In the genomic region with DNA sequence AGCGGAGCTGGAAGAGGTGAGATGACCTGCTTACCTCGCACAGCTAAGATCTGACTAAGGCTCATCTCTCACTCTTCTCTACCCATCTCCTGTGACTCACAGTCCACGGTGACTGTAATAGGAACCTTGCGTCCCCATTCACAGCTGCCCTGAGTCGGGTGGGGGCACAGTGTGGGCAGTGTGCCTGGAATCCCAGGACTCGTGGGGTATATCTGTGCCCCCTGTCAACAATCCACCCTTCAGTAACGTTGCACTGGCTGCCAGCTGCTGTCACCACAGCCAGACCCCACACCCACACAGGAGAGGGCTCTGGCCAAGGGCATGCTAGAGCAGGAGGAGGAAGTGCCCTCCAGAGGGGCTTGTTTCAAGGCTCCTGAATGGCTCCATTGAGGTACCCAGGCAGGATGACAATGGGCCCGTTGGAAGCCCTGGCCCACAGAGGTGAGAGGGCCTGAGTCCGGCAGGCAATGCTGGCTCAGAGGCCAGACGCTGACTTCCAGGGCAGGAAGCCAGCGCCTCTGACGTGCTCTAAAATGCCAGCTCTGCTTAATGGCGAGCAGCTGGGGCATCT, we compare ENCODE assay signal across 8 mouse cellular contexts.
DNase-seq lines count a peak whose midpoint lies in the region; ATAC-seq lines count a peak whose summit lies in the region.
"Had no signal": no experiment of that assay in that cellular context is flagged by ENCODE, and none has a peak within 500 bp of the region (broad histone marks: within the 10 kb centered on the region; RNA-seq: fewer than 3 reads in every experiment).

No protein-coding gene starts in this region.

- DNase-seq in left cerebral cortex, postnatal 4 days = peak; percentile 87
- DNase-seq in left cerebral cortex, adult 9 months (ENCODE audit: low spot score in 2 of 2) = no peak
- peak; percentile 75 to 81 for DNase-seq in cerebellum, postnatal 14 days
- DNase-seq in gastrocnemius, postnatal 14 days = peak; percentile 71
- DNase-seq: thymus, adult 2 months had no signal

- intact Hi-C loops in left cerebral cortex, postnatal 4 days (cut with DNase I) = no loop called here
- intact Hi-C loops in gastrocnemius, postnatal 14 days (cut with DNase I; ENCODE audit: low total_unique reads) = no loop called here

- peak overlapping the region; percentile 23; the same call in 1 of the 2 replicates for H3K27ac ChIP-seq in neural tube, embryonic 15.5 days (replicated peaks)
- H3K27ac ChIP-seq in intestine, embryonic 16.5 days (ENCODE audit: low read length) = no peak overlapping the region

- no peak overlapping the region for H3K9ac ChIP-seq in neural tube, embryonic 15.5 days (replicated peaks)
- no peak overlapping the region for H3K9ac ChIP-seq in intestine, embryonic 16.5 days (ENCODE audit: low read depth, low read length)

- H3K4me3 ChIP-seq in neural tube, embryonic 15.5 days (replicated peaks) = no peak overlapping the region
- no peak overlapping the region for H3K4me3 ChIP-seq in intestine, embryonic 16.5 days (ENCODE audit: low read length)

- no peaks in the 10 kb centered on the region for H3K9me3 ChIP-seq in neural tube, embryonic 15.5 days (replicated peaks)
- no peaks in the 10 kb centered on the region for H3K9me3 ChIP-seq in intestine, embryonic 16.5 days (ENCODE audit: control insufficient read depth, low read length)

- no peaks in the 10 kb centered on the region for H3K27me3 ChIP-seq in neural tube, embryonic 15.5 days (replicated peaks)
- H3K27me3 ChIP-seq in intestine, embryonic 16.5 days (replicated peaks; ENCODE audit: control insufficient read depth, insufficient read depth, low read length) = no peaks in the 10 kb centered on the region

- peak; percentile 62 for ATAC-seq in neural tube, embryonic 15.5 days (ENCODE audit: low FRiP score)
- ATAC-seq in granulocyte monocyte progenitor cell, adult 5-6 weeks (replicated peaks; ENCODE audit: poor library complexity, severe bottlenecking) = no peak; the same call in 1 of the 2 replicates
- no peak for ATAC-seq in intestine, embryonic 16.5 days

- no peaks in the 10 kb centered on the region for H3K36me3 ChIP-seq in neural tube, embryonic 15.5 days
- H3K36me3 ChIP-seq in intestine, embryonic 16.5 days (ENCODE audit: control insufficient read depth, insufficient read depth, low read length) = no peaks in the 10 kb centered on the region

- H3K4me2 ChIP-seq in neural tube, embryonic 15.5 days = no peak overlapping the region
- no peak overlapping the region for H3K4me2 ChIP-seq in intestine, embryonic 16.5 days (ENCODE audit: low read depth, low read length)

- 46% methylated on average over 13 of the region's 13 CpGs for WGBS in neural tube, embryonic 15.5 days
- WGBS in intestine, embryonic 16.5 days = 70% methylated on average over 13 of the region's 13 CpGs

- peaks cover 49% of the 10 kb centered on the region for H3K4me1 ChIP-seq in neural tube, embryonic 15.5 days
- H3K4me1 ChIP-seq in intestine, embryonic 16.5 days (ENCODE audit: control insufficient read depth, insufficient read depth, low read length) = no peaks in the 10 kb centered on the region

Comparison
In these comparisons a context has a peak if more than half of its experiments do, and no peak if none do; other contexts are left out.
1. DNase-seq: peak in left cerebral cortex, postnatal 4 days (single experiment), cerebellum, postnatal 14 days (2 of 2) and gastrocnemius, postnatal 14 days (single experiment); none in left cerebral cortex, adult 9 months (0 of 2).